Mouse (Mus musculus) urinary bladder, postnatal 25 days (tissue): Measurements from ENCODE around the gene Wdr20rt.
"Not testable (repeated sequence)": the region's sequence is repeated elsewhere in the genome, so short reads cannot be mapped to it uniquely, and the experiment has no call there.

Experiments
- DNase-seq: peaks from one replicate; pipeline ENCODE4 v3.0.0; 2022; ENCODE audit warnings: low spot score

The Wdr20rt gene

GRCm38 (mm10) chr12:65225467-65225945, at the start of gene Wdr20rt:
Wdr20rt (plus strand) TSS chr12:65225517.
- no peak for DNase-seq

GRCm38 (mm10) chr12:65187365-65187764, 38.0 kb upstream of the Wdr20rt start:
- no peak for DNase-seq

- no peak for DNase-seq
Observed at GRCm38 (mm10) chr12:65189213-65189612, 36.1 kb upstream of the Wdr20rt start.

- no peak for DNase-seq
Observed at GRCm38 (mm10) chr12:65194003-65194530, 31.2 kb upstream of the Wdr20rt start.

GRCm38 (mm10) chr12:65201812-65202211, 23.5 kb upstream of the Wdr20rt start:
- DNase-seq: no peak

- DNase-seq: no peak
Observed at GRCm38 (mm10) chr12:65206431-65206830, 18.9 kb upstream of the Wdr20rt start.

- no peak for DNase-seq
Observed at GRCm38 (mm10) chr12:65216404-65216840, 8.9 kb upstream of the Wdr20rt start.

GRCm38 (mm10) chr12:65228628-65229027, 3.3 kb downstream of the Wdr20rt start:
- no peak for DNase-seq

- no peak for DNase-seq
Observed at GRCm38 (mm10) chr12:65229041-65229440, 3.7 kb downstream of the Wdr20rt start.

- DNase-seq: not testable (repeated sequence)
Observed at GRCm38 (mm10) chr12:65232801-65233200, 7.5 kb downstream of the Wdr20rt start.

GRCm38 (mm10) chr12:65250116-65250738, 24.9 kb downstream of the Wdr20rt start:
- no peak for DNase-seq

GRCm38 (mm10) chr12:65256887-65257286, 31.6 kb downstream of the Wdr20rt start:
- DNase-seq: no peak

GRCm38 (mm10) chr12:65258212-65259138, 33.2 kb downstream of the Wdr20rt start:
- DNase-seq: no peak

- DNase-seq: no peak
Observed at GRCm38 (mm10) chr12:65259139-65260111, 34.1 kb downstream of the Wdr20rt start.

GRCm38 (mm10) chr12:65268311-65268984, 43.1 kb downstream of the Wdr20rt start:
- DNase-seq: no peak

GRCm38 (mm10) chr12:65269406-65269805, 44.1 kb downstream of the Wdr20rt start:
- no peak for DNase-seq

- no peak for DNase-seq
Observed at GRCm38 (mm10) chr12:65273807-65274206, 48.5 kb downstream of the Wdr20rt start.
